Mouse (Mus musculus): ENCODE measurements at regions not wholly inside any gene's neighbourhood (a gene's known extent, or its start where the extent isn't known, plus 50 kb on each side); places are given as distances from the start of the nearest gene placed in this dataset.
"Not testable (repeated sequence)": the region's sequence is repeated elsewhere in the genome, so short reads cannot be mapped to it uniquely, and the experiment has no call there.

DNA sequence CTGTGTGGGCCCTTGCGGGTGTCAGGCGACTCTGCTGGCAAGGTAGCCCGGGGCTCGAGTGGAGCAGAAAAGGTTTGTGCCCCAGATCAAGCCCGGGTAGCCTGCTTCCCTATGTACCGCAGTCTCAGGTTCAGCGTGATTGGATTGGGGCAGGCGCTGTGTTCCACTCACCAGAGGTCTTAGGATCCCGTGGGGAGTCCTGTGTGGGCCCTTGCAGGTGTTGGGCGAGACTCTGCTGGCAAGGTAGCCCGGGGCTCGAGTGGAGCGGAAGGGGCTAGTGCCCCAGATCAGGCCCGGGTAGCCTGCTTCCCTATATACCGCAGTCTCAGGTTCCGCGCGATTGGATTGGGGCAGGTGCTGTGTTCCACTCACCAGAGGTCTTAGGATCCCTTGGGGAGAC, 69.5 kb upstream of the C130026I21Rik start:
- intact Hi-C loops (cut with DNase I): not testable (repeated sequence)
- peak in 1 of 2 experiments; percentile 21 for DNase-seq

All from gastrocnemius, postnatal 36 days (tissue).